Mouse (Mus musculus) liver, embryonic 11.5 days (tissue): ENCODE measurements at regions not wholly inside any gene's neighbourhood (a gene's known extent, or its start where the extent isn't known, plus 50 kb on each side); places are given as distances from the start of the nearest gene placed in this dataset.

Source experiments
- ATAC-seq: fragments of 200-750 bp; cut with Nextera tagmentation; replicated peaks from 2 replicates; pipeline ENCODE4 v1.8.0; 2017; ENCODE audit warnings: moderate number of reproducible peaks, mild to moderate bottlenecking, moderate TSS enrichment, moderate library complexity; ENCODE audit not compliant: low FRiP score
- DNase-seq: peaks from one replicate; pipeline ENCODE4 v3.0.0-alpha.2; 2017; ENCODE audit warnings: low spot score
- H3K27ac ChIP-seq: fragments of 300-500 bp; sonication (generic); 2 replicates; pipeline ENCODE4 v1.5.1; 2014; ENCODE audit warnings: mild to moderate bottlenecking, low read depth, low read length, control low read depth
- H3K27me3 ChIP-seq: fragments of 300-500 bp; sonication (generic); replicated peaks from 2 replicates; pipeline ENCODE4 v1.6.1; 2014; ENCODE audit warnings: low read length, mixed read lengths; ENCODE audit not compliant: control insufficient read depth, insufficient read depth
- H3K36me3 ChIP-seq: fragments of 300-500 bp; sonication (generic); 2 replicates; pipeline ENCODE4 v1.6.1; 2014; ENCODE audit warnings: mild to moderate bottlenecking, low read length, moderate library complexity, mixed read lengths; ENCODE audit not compliant: control insufficient read depth, insufficient read depth
- H3K4me1 ChIP-seq: fragments of 300-500 bp; sonication (generic); replicated peaks from 2 replicates; pipeline ENCODE4 v1.6.1; 2014; ENCODE audit warnings: low read length, mixed read lengths; ENCODE audit not compliant: control insufficient read depth, insufficient read depth
- H3K4me2 ChIP-seq: fragments of 300-500 bp; sonication (generic); 2 replicates; pipeline ENCODE4 v1.6.1; 2014; ENCODE audit warnings: mild to moderate bottlenecking, control low read depth, moderate library complexity
- H3K4me3 ChIP-seq: fragments of 300-500 bp; sonication (generic); 2 replicates; pipeline ENCODE4 v1.5.1; 2014; ENCODE audit warnings: low read depth, low read length, control low read depth
- H3K9ac ChIP-seq: fragments of 300-500 bp; sonication (generic); 2 replicates; pipeline ENCODE4 v1.6.1; 2014; ENCODE audit warnings: low read depth, low read length, control low read depth
- H3K9me3 ChIP-seq: fragments of 300-500 bp; sonication (generic); 2 replicates; pipeline ENCODE4 v1.6.1; 2016; ENCODE audit warnings: low read length, inconsistent platforms, mixed read lengths; ENCODE audit not compliant: control insufficient read depth
- WGBS: fragments of 180-500 bp; shearing (Covaris S2); extraction: QIAGEN DNeasy Blood & Tissue Kit; methylation state at CpG from one replicate; pipeline ENCODE4 v1.1.7; 2014; 5-methylcytosine and 5-hydroxymethylcytosine counted together

DNA sequence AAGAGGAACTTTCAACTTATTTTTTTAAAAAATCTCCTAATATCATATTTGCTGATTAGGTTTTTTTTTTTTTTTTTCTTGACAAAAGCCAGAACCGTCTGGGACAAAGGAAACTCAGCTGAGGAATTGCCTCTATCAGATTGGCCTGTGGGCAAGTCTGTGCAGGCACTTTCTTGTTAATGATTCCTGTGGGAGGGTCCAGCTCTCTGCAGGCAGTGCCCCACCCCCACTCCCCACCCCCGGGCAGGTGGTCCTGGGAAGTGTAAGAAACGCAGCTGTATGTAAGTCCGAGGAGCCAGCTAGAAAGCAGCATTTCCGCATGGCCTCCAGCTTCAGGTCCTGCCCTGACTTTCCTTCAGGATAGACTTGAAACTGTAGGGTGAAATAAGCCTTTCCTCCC, 377.7 kb downstream of the Sox2 start:
- H3K9ac ChIP-seq = no peak overlapping the region
- no peak overlapping the region for H3K27ac ChIP-seq
- no peaks in the 10 kb centered on the region for H3K4me1 ChIP-seq
- no peak overlapping the region for H3K4me3 ChIP-seq
- H3K27me3 ChIP-seq = no peaks in the 10 kb centered on the region
- no peak overlapping the region for H3K4me2 ChIP-seq
- 19% methylated on average over 5 of the region's 5 CpGs for WGBS
- no peaks in the 10 kb centered on the region for H3K36me3 ChIP-seq
- no peaks in the 10 kb centered on the region for H3K9me3 ChIP-seq
- ATAC-seq (no peak), DNase-seq (no peak)

DNA sequence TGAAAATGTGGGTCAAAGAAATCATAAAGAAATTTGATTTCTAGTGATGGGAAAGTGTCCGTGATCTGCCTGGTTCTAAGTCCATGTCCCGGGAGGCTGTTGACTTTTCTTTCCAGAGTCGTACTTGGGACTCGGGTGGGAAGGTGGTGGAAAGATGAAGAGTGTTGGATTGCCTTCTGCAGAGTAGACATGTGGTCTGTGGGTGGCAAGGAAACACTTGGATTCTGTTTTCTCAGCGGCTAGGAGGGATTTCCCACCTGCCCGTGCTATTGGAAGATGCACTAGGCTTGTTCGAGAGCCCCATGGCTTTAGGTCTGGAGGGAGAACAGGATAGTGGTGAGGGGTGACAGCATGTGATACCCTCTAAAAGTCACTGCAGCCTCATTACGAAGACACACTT, 379.7 kb downstream of the Sox2 start:
- DNase-seq (no peak), ATAC-seq (no peak)
- Histone ChIP-seq H3K36me3 (no peaks in the 10 kb centered on the region), H3K4me1 (no peaks in the 10 kb centered on the region), H3K27me3 (no peaks in the 10 kb centered on the region), H3K9ac (no peak overlapping the region), H3K4me2 (no peak overlapping the region), H3K9me3 (no peaks in the 10 kb centered on the region), H3K27ac (no peak overlapping the region), H3K4me3 (no peak overlapping the region)
- 80% methylated on average over 8 of the region's 8 CpGs for WGBS

DNA sequence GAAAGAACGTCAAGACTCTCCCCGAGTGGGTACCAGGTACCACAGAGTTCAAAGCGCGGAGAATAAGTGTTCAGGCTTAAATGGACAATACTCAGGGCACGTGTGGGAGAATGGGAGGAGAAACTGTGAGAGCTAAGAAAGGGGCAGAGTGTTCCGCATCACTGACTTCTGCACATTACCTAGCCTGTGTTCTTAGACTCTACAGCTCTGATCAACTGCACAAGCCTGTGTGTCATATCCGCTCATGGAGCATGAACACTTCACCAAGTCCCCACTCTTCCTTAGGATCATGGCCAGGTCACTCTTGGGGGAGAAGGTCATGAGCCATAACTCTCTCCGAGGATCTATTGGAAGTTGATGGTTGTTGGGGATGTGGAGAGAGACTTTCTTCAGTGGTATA, 383.4 kb downstream of the Sox2 start:
- H3K9ac ChIP-seq = no peak overlapping the region
- no peak overlapping the region for H3K27ac ChIP-seq
- H3K9me3 ChIP-seq = no peaks in the 10 kb centered on the region
- H3K27me3 ChIP-seq = no peaks in the 10 kb centered on the region
- H3K4me3 ChIP-seq = no peak overlapping the region
- no peak overlapping the region for H3K4me2 ChIP-seq
- no peaks in the 10 kb centered on the region for H3K4me1 ChIP-seq
- DNase-seq (no peak), ATAC-seq (no peak)
- WGBS = 85% methylated on average over 8 of the region's 8 CpGs
- H3K36me3 ChIP-seq = no peaks in the 10 kb centered on the region

DNA sequence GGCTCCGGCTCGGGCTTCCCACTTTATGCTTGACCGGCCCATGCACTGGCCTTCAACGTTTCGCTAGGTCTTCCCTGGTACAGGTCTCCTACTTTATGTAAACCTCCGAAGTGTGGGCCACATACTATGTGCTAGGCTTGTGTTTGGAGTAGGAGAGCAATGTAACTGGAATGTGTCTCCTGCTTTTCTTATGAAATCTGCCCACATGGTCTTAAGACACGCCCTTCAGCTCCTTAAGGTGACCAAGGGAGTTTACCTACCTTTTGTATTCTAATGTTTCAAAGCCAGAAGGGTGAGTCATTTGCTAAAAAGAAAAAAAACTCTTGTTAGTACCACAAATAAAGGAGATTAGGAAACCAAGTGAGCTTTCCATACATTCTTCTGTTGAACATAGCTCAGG, 385.0 kb downstream of the Sox2 start:
- WGBS = 84% methylated on average over 7 of the region's 7 CpGs
- no peaks in the 10 kb centered on the region for H3K27me3 ChIP-seq
- H3K27ac ChIP-seq = no peak overlapping the region
- H3K9ac ChIP-seq = no peak overlapping the region
- H3K4me1 ChIP-seq = no peaks in the 10 kb centered on the region
- DNase-seq (no peak), ATAC-seq (no peak)
- H3K36me3 ChIP-seq = no peaks in the 10 kb centered on the region
- H3K4me3 ChIP-seq = no peak overlapping the region
- no peaks in the 10 kb centered on the region for H3K9me3 ChIP-seq
- H3K4me2 ChIP-seq = no peak overlapping the region

DNA sequence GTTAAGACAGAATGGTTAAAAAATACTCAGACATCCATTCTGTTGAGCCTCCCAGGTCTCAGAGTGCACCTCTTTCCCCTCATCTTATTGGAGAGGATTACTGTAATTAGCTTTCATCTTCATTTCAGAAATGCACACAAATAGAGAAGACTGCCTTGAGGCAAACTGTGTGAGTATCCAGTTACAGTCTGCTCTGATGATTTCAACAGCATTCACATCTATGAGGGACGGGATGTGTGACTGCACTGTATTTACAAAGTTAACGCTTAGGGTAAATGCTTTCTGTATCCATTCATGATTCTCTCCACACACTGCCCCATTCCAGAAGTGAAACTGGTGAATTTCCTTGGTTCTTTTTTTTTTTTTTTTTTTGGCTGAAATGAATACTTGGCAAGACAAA, 393.5 kb downstream of the Sox2 start:
- WGBS = 79% methylated on average over 2 of the region's 2 CpGs
- DNase-seq = no peak
- Histone ChIP-seq H3K4me1 (no peaks in the 10 kb centered on the region), H3K9me3 (no peaks in the 10 kb centered on the region), H3K27ac (no peak overlapping the region), H3K9ac (no peak overlapping the region), H3K4me2 (no peak overlapping the region), H3K36me3 (no peaks in the 10 kb centered on the region), H3K27me3 (no peaks in the 10 kb centered on the region), H3K4me3 (no peak overlapping the region)
- no peak for ATAC-seq

DNA sequence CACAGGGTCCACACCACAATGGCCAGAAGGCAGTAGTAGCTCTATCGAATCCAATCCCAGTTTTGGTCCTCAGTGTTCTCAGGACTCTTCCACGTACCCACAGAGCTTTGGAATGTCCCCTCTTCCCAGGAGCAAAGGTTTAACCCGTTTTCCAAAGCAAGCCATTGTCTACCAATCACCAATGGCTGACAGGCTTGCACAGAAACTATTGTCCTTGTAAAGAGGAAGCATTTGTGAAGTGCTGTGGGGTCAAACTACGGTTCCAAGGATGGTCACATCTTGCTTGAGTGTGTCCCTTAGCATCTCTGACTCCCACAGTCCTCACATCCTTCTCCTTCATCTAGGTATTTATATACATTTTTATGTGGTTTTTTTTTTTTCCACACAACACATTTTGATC, 409.2 kb downstream of the Sox2 start:
- Histone ChIP-seq H3K27ac (no peak overlapping the region), H3K36me3 (no peaks in the 10 kb centered on the region), H3K9ac (no peak overlapping the region), H3K4me3 (no peak overlapping the region), H3K9me3 (no peaks in the 10 kb centered on the region), H3K4me1 (no peaks in the 10 kb centered on the region), H3K4me2 (no peak overlapping the region), H3K27me3 (no peaks in the 10 kb centered on the region)
- 57% methylated on average over 4 of the region's 4 CpGs for WGBS
- DNase-seq (no peak), ATAC-seq (no peak)

DNA sequence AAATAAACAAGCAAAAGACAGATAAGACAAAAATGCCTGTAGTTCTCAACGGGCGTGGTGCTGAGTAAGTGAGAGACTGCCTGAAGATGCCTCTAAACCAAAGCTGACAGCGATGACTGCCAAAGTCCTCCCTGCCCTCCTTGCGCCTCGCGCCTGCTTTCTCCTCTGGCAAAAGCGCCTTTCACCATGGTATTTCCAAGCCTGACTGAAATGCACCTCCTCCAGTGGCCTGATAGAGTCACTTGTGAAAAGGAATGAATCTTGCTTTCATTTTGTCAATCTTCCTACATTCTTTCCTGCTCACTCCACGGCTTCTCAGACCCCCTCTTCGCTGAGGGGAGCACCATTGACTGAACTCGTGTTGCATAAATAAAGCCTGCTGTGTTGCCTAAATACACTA, 409.8 kb downstream of the Sox2 start:
- DNase-seq (no peak), ATAC-seq (no peak)
- Histone ChIP-seq H3K27ac (no peak overlapping the region), H3K27me3 (no peaks in the 10 kb centered on the region), H3K36me3 (no peaks in the 10 kb centered on the region), H3K4me1 (no peaks in the 10 kb centered on the region), H3K9me3 (no peaks in the 10 kb centered on the region), H3K9ac (no peak overlapping the region), H3K4me2 (no peak overlapping the region), H3K4me3 (no peak overlapping the region)
- WGBS = 35% methylated on average over 10 of the region's 10 CpGs

DNA sequence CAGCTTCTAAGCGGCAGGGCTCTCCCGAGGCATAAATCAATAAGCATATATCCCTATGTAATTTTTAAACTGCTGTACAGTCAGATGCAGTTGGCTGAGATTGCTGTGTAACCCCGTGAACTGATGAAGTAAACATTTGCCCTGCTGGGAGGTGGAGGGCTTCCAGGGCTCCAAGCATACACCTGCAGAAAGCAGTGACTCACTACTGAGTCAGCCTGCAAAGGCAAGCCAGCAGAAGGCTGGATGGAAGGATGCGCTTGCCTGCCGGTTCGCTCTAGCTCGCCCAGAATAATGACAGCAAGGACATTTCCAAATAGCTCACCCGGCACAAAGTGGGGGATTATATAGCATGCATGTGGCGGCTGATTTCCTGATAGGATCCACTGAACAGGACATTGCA, 416.6 kb downstream of the Sox2 start:
- no peak overlapping the region for H3K4me2 ChIP-seq
- 62% methylated on average over 9 of the region's 9 CpGs for WGBS

DNA sequence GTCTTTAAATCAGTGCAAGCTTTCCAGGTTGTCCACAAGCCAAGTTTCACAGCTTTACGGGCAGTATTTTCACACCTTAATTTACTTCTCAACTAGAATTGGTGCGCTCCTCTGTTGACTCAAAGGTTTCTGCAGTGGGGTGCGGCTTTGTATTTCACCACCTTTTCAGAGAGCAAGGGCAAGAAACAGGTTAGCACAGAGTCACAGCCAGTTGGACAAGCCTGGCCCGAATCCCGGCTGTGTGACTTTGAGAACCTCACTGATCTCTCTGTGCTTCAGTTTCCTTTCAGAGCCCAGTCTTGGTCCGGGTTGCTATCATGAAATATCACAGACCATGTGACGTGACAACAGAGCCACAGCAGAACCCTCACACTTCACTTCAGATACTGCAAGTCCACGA, 418.4 kb downstream of the Sox2 start:
- ATAC-seq (no peak), DNase-seq (no peak)
- Histone ChIP-seq H3K4me2 (no peak overlapping the region), H3K27ac (no peak overlapping the region), H3K4me1 (no peaks in the 10 kb centered on the region), H3K9ac (no peak overlapping the region), H3K27me3 (no peaks in the 10 kb centered on the region), H3K36me3 (no peaks in the 10 kb centered on the region), H3K9me3 (no peaks in the 10 kb centered on the region), H3K4me3 (no peak overlapping the region)
- 78% methylated on average over 8 of the region's 8 CpGs for WGBS

More for the DNA sequence above, 416.6 kb downstream of the Sox2 start:
- Histone ChIP-seq H3K4me1 (no peaks in the 10 kb centered on the region), H3K4me3 (no peak overlapping the region), H3K27me3 (no peaks in the 10 kb centered on the region), H3K9ac (no peak overlapping the region), H3K9me3 (no peaks in the 10 kb centered on the region), H3K36me3 (no peaks in the 10 kb centered on the region), H3K27ac (no peak overlapping the region)
- ATAC-seq (no peak), DNase-seq (no peak)
